Mouse (Mus musculus) kidney, adult 9 months (tissue): ENCODE measurements around the gene Bpifb2.

ENCODE experiments used
- DNase-seq: peaks from one replicate; pipeline ENCODE4 v3.0.0; 2022

The Bpifb2 gene

DNA sequence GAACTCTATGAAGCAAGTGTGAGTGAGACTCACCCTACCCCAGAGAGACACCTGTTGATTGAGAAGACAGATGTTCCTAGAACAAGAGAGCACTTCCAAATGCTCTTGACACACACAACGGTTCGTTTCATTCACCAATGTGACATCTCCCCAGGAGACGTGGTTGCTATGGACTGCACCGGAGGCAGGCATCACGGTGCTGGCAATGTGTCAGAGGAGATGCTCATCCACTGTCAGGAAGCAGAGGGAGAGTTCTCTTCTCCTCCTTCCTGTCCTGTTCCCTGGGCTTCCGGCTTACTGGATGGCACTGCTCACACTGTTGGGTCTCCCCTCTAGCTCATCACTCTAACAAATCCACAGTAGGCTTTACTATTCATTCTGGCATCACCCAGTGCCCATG is 58.5 kb downstream of the Bpifb2 start:
- no peak for DNase-seq

DNA sequence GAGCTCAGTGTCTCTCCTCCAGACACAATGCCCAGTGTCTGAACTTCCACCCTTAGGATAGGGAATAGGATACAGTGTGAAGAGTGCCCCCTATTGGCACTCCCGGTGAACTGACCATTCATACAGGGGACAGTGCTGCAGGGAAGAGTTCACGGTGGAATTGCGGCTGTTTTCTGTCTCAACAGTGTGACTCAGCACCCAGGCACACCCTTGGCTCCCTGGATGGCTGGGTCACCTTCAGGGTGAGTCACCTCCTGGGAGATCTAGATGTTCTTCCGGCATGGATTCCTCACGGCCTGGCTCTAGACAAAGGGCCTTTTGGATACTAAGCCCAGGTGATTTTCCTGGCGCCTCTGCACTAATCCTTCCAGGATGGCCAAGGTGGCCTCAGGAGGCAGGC is 60.5 kb downstream of the Bpifb2 start:
- no peak for DNase-seq

DNA sequence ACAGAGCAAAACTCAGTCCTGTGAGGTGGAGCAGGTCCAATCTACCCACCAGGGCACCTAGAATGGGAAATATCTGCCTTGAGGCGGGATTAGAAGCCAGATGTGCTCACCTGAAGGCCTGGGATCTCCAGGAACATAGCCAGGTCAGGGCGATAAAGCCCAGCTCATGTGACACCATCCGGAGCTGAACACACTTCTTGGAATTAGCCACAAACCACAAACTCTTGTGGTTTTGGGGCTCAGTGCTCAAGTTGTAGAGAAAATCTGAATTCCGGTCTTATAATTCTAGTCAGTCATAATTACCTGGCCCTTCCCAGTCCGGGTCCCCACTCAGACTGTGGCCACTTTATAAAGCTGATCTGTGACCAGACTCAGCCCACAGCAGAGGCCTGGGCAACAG is 63.0 kb downstream of the Bpifb2 start, which contains the start of gene Bpifb4:
Gene Bpifb4, plus strand, starts transcription at position 370 of the 400 bp plus-strand sequence.
- no peak for DNase-seq

DNA sequence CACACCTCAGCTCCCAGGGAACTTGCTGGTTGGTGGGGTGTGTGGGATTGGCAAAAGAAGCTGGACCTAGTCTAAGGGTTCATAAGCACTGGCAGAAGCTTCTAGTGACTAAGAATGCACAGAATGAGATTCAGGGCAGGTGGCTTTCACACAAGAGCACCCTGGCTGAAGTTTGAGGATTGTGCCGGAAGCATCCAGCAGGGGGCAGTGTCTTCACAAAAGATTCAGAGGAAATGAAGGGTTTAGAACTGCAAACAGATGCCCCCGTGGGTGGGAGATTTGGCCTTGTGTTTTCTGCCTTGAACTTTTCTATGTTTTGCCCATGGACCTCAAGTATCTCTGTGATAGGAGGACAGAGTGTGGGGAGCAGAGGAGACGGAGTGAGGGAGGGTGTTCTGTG is 68.7 kb downstream of the Bpifb2 start:
- DNase-seq, result peak; percentile 49

DNA sequence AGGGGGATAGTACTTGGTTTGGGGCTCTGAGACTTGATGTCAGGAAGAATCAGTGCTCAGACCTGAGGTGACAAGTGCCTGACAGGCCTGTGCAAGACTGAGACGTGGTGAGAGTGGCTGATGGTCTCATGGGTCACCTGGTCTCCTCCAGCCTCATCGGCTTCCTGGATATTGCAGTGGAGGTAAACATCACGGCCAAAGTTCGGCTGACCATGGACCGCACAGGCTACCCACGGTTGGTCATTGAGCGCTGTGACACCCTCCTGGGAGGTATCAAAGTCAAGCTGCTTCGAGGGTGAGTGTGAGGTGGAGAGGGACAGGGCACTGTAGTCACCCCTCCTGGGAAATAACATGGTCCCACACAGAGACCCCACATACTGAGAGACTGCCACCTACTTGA is 69.7 kb downstream of the Bpifb2 start:
- DNase-seq, result no peak
